Mouse (Mus musculus): ENCODE data around the gene Dpp6.

Gene Dpp6

GRCm38 (mm10) chr5:27518716-27519115 is 701.7 kb downstream of the Dpp6 start:
- DNase-seq (ENCODE audit: low spot score): no peak

DNA sequence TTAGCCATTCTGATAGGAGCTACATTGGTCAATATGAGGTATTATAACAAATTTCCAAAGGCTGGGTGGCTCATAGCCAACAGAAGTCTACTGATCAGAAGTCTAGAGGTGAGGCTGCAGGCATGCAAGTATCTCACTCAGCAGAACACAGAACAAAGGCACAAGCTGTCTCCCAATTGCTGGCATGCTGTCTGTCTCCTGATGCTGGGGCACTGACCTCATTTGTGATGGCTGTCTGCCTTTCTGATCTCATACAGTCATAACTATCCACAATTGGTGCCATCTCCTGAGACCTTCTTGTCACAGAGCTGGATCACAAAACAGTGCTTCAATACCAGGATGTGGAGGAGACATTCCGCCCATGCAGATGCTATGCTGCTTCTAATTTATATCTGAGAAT is 709.9 kb downstream of the Dpp6 start:
- no peak for DNase-seq (ENCODE audit: low spot score)

DNA sequence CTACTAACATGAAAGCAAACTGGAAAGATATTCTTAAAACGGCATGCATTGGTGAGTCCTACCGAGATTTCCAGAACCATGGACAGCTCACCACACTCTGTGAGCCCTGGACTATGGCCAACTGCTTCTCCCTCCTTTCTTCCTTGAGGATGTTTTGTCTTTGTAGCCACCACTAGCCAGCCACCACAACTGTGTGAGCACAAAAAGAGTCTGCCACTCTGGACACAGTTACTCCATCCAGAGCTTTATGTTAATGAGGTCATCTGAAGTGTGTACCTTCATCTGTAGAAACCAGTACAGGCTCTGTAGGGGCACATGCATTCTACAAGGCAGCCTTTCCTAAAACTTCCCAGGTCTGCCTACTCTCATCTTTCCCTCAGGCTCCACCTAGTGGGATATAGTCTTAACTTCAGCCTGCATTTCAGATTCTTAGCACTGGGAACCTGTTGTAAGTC is 727.8 kb downstream of the Dpp6 start:
- peak; percentile 6 for DNase-seq (ENCODE audit: low spot score)

- no peak for DNase-seq (ENCODE audit: low spot score)
Measured at GRCm38 (mm10) chr5:27549291-27549690, 732.3 kb downstream of the Dpp6 start.

GRCm38 (mm10) chr5:27565700-27566099 is 748.7 kb downstream of the Dpp6 start:
- DNase-seq (ENCODE audit: low spot score): no peak

DNA sequence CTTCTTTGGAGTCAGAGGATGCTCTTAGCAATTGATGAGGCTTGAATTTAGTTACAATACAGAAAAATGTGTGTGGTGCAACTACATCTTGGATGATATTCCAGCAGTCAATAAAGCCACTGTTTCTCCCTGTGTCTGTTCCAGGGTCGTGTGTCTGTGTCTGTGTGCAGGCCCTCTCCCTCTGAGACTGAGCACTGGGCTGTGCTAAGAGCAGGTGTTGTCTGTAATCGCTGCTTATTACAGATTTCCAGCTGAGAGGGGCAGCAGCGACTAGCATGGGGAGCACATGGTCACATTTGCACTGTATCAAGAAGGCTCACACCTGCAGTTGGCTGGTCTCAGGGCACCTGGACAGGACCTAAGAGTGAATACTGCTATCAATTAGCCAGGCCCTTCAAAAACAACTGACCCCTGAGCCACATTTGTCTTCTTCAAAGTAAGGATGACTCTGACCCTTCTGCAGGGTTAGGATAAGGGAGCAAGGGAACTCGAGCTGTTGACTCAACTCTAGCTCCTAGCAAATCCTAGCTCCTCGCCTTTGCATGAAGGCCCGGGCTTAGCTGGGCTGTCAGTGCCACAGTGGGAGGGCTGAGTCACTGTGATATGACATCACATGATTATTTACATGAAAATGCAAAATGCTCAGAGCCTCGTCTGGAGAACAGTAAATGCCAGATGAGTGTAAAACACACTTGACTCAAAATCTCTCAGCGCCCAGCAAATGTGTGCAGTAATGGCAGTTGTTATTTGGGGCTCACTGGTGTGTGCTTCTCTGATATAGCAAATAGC is 771.2 kb downstream of the Dpp6 start:
- DNase-seq (ENCODE audit: low spot score): no peak

- DNase-seq (ENCODE audit: low spot score): no peak
Measured at GRCm38 (mm10) chr5:27604132-27604531, 787.1 kb downstream of the Dpp6 start.

DNA sequence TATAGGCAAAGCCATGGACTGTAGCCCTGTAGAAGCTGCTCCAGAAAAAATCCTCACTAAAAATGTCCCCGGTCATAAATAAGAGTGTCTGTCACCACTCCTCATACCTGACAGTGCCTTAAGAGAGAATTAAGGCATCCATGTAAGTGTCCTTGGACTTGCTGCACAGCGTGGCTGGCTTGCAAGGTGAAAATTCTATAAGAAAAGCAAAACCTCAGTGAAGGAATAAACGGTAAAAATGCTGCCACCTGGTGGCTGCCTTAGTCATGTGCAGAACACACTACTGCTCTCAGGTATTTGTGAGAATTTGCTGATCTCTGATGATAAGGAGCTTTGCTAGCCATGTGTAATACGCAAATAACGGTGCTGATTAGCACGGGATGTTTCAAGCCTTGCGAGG is 798.8 kb downstream of the Dpp6 start:
- DNase-seq (ENCODE audit: low spot score): no peak

DNA sequence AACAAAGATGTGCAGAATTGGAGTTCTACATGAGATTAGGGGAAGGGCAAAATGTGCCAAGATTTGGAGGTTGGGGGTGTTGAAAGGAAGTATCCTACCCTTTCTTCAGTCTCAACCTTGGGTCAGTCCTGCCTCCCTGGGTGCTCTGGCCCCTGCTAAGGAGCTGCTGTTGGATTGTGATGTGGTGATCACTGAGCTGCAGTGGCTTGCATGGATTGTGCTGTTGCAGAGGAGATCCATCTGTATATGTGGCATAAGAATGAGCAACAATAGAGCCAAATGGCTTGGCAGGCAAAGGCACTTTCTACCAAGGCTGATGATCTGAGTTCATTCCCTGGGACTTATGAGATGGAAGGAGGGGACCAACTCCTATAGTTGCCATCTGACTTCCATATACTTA is 804.8 kb downstream of the Dpp6 start:
- no peak for DNase-seq (ENCODE audit: low spot score)

- no peak for DNase-seq (ENCODE audit: low spot score)
Measured at GRCm38 (mm10) chr5:27623876-27624275, 806.9 kb downstream of the Dpp6 start.

- no peak for DNase-seq (ENCODE audit: low spot score)
Measured at GRCm38 (mm10) chr5:27632151-27632550, 815.1 kb downstream of the Dpp6 start.

- DNase-seq (ENCODE audit: low spot score): no peak
Measured at GRCm38 (mm10) chr5:27635941-27636340, 818.9 kb downstream of the Dpp6 start.

DNA sequence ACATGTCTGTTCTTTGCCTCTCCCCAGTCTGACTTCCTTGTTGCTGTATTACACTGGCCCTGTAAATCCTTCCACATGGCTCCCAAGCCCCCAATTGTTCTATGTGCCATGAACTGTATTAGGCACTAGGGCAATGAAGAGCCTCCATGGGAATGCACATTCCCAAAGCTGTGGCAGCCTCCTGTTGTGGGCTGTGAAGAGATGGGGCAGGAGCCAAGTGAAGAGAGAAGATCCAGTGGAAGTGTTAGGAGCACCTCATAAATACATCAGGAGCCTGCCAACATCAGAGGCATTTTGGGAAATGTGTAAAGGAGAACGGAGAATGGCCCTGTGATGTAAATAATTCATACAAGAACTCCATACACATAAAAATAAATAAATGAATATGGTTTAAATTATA is 824.9 kb downstream of the Dpp6 start:
- no peak for DNase-seq (ENCODE audit: low spot score)

GRCm38 (mm10) chr5:27651879-27652814 is 835.1 kb downstream of the Dpp6 start:
- DNase-seq (ENCODE audit: low spot score): no peak

- DNase-seq (ENCODE audit: low spot score): no peak
Measured at GRCm38 (mm10) chr5:27656101-27656500, 839.1 kb downstream of the Dpp6 start.

GRCm38 (mm10) chr5:27657672-27658071 is 840.7 kb downstream of the Dpp6 start:
- DNase-seq (ENCODE audit: low spot score): no peak

DNA sequence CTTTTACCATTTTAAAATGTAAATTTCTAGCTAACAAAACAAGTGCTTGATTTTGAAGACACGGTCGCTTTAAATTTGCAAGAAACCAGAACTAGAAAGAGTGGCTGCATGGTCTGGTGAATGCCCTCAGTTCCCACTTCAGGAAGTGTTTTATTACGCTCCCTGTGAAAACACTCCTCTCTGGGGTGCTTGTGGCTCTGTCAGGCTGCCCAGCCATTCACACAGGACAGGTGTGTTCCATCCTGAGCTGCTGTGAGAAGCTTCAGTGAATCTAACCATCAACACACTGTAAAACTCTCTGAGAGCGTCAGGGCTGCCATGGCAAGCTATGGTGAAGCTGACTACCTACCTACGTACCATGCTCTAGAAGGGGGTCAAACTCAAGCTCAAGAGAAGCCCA is 841.2 kb downstream of the Dpp6 start:
- no peak for DNase-seq (ENCODE audit: low spot score)

- no peak for DNase-seq (ENCODE audit: low spot score)
Measured at GRCm38 (mm10) chr5:27658569-27658968, 841.6 kb downstream of the Dpp6 start.

- DNase-seq (ENCODE audit: low spot score): no peak
Measured at GRCm38 (mm10) chr5:27659019-27659418, 842.0 kb downstream of the Dpp6 start.

- no peak for DNase-seq (ENCODE audit: low spot score)
Measured at GRCm38 (mm10) chr5:27659781-27660180, 842.8 kb downstream of the Dpp6 start.

DNA sequence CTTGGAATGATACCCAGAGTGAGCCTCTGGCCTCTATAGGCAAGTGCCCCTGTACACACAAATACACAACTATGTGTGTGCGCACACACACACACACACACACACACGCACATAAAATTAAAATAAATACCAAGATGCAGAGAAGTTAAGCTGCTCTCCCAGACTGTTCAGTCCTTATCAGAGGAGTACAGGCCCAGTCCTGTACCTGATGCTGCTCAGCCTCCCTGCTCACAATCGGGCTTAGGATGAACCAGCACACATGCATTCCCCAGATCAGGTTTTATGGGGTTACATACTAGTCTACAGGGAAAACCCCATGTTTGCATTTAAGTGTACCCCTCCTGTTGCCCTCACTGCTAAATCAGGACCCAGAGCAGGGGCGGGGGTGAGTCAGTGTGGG is 847.1 kb downstream of the Dpp6 start:
- no peak for DNase-seq (ENCODE audit: low spot score)

GRCm38 (mm10) chr5:27671487-27671886 is 854.5 kb downstream of the Dpp6 start:
- no peak for DNase-seq (ENCODE audit: low spot score)

DNA sequence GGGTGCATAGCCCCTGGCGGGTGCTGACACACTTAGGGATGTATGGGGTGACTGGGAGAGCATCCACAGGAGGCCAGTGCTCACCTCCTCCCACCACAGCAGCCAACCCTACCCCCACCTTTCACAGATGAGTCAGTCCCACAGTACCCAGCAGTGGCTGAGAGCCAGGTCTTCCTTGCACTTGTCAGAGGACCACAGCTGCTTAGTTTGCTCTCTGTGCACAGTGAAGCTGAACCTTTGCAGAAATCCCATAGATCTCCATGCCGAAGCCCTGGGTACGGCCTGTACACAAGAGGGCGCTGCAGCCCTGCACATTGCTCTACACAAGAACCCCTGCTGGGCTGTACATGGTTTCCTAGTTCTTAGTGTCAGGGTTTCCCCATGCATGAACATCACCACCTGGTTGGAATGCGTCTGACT is 860.3 kb downstream of the Dpp6 start:
- DNase-seq (ENCODE audit: low spot score): no peak

Data from testis, postnatal 14 days (tissue).